Mouse (Mus musculus): ENCODE measurements around the gene Hist1h1t. TPM values are rescaled to one million over a fixed set of nuclear protein-coding genes. Genes with fewer than 3 reads are reported as not detected.

Gene Hist1h1t
- polyA plus RNA-seq, 1 experiment from 2014 or later, result not detected

Small RNA genes within 50 kb of the gene (microRNA-seq; reads per million reads assigned to microRNA genes)
- gene Gm44314 (not detected), gene Gm44350 (not detected)

Other genes with a start within 250 kb of the Hist1h1t start
- gene Btn1a1, start 229.9 kb upstream of the Hist1h1t start, polyA plus RNA-seq (2015; fragmentation: Nextera tagmentation; extraction: Ambion mirVana), result not detected in 2 replicates
- 1.5 and 1.7 TPM in 2 replicates for gene Btn2a2, start 207.0 kb upstream of the Hist1h1t start, polyA plus RNA-seq (2015; fragmentation: Nextera tagmentation; extraction: Ambion mirVana)
- 7.3 and 7.9 TPM in 2 replicates for gene Hist1h4h, start 164.8 kb upstream of the Hist1h1t start, polyA plus RNA-seq (2015; fragmentation: Nextera tagmentation; extraction: Ambion mirVana)
- 6.6 and 13.4 TPM in 2 replicates for gene Hist1h2af, start 161.9 kb upstream of the Hist1h1t start, polyA plus RNA-seq (2015; fragmentation: Nextera tagmentation; extraction: Ambion mirVana)
- gene Hist1h3g, start 160.4 kb upstream of the Hist1h1t start, polyA plus RNA-seq (2015; fragmentation: Nextera tagmentation; extraction: Ambion mirVana), result 5.3 and 6.7 TPM in 2 replicates
- 0.98 and 1.4 TPM in 2 replicates for gene Hist1h2bh, start 152.4 kb upstream of the Hist1h1t start, polyA plus RNA-seq (2015; fragmentation: Nextera tagmentation; extraction: Ambion mirVana)
- gene Hist1h3f, start 151.8 kb upstream of the Hist1h1t start, polyA plus RNA-seq (2015; fragmentation: Nextera tagmentation; extraction: Ambion mirVana), result 1.2 and 1.3 TPM in 2 replicates
- gene Hist1h4f, start 144.2 kb upstream of the Hist1h1t start, polyA plus RNA-seq (2015; fragmentation: Nextera tagmentation; extraction: Ambion mirVana), result 2.9 TPM in 1 of 2 replicates, not detected in the other
- 0.52 and 0.61 TPM in 2 replicates for gene Hist1h1d, start 142.6 kb upstream of the Hist1h1t start, polyA plus RNA-seq (2015; fragmentation: Nextera tagmentation; extraction: Ambion mirVana)
- 5.8 and 8.7 TPM in 2 replicates for gene Hist1h3e, start 133.4 kb upstream of the Hist1h1t start, polyA plus RNA-seq (2015; fragmentation: Nextera tagmentation; extraction: Ambion mirVana)
- gene Hist1h2ae, start 124.6 kb upstream of the Hist1h1t start, polyA plus RNA-seq (2015; fragmentation: Nextera tagmentation; extraction: Ambion mirVana), result 108 and 115 TPM in 2 replicates
- gene Hist1h2bg, start 124.4 kb upstream of the Hist1h1t start, polyA plus RNA-seq (2015; fragmentation: Nextera tagmentation; extraction: Ambion mirVana), result 7.5 and 10.6 TPM in 2 replicates
- gene Hist1h2bf, start 121.6 kb upstream of the Hist1h1t start, polyA plus RNA-seq (2015; fragmentation: Nextera tagmentation; extraction: Ambion mirVana), result 12.2 and 13.4 TPM in 2 replicates
- gene Hist1h2ad, start 121.4 kb upstream of the Hist1h1t start, polyA plus RNA-seq (2015; fragmentation: Nextera tagmentation; extraction: Ambion mirVana), result 1.7 and 3.1 TPM in 2 replicates
- gene Hist1h3d, start 120.1 kb upstream of the Hist1h1t start, polyA plus RNA-seq (2015; fragmentation: Nextera tagmentation; extraction: Ambion mirVana), result 7.6 and 8.4 TPM in 2 replicates
- 141 and 160 TPM in 2 replicates for gene Hist1h4d, start 114.2 kb upstream of the Hist1h1t start, polyA plus RNA-seq (2015; fragmentation: Nextera tagmentation; extraction: Ambion mirVana)
- gene Hist1h2be, start 74.7 kb upstream of the Hist1h1t start, polyA plus RNA-seq (2015; fragmentation: Nextera tagmentation; extraction: Ambion mirVana), result 3.3 and 4.1 TPM in 2 replicates
- 24.8 and 26.3 TPM in 2 replicates for gene Hist1h1e, start 73.3 kb upstream of the Hist1h1t start, polyA plus RNA-seq (2015; fragmentation: Nextera tagmentation; extraction: Ambion mirVana)
- 1.2 and 1.4 TPM in 2 replicates for gene Hist1h2ac, start 11.9 kb upstream of the Hist1h1t start, polyA plus RNA-seq (2015; fragmentation: Nextera tagmentation; extraction: Ambion mirVana)
- 37.5 and 39.3 TPM in 2 replicates for gene Hist1h2bc, start 11.6 kb upstream of the Hist1h1t start, polyA plus RNA-seq (2015; fragmentation: Nextera tagmentation; extraction: Ambion mirVana)
- gene Hist1h4c, start 2.6 kb downstream of the Hist1h1t start, polyA plus RNA-seq (2015; fragmentation: Nextera tagmentation; extraction: Ambion mirVana), result 6.3 and 9.0 TPM in 2 replicates
- gene Hfe, start 15.0 kb downstream of the Hist1h1t start, polyA plus RNA-seq (2015; fragmentation: Nextera tagmentation; extraction: Ambion mirVana), result 5.1 and 6.5 TPM in 2 replicates
- 25.0 and 28.9 TPM in 2 replicates for gene Hist1h1c, start 43.0 kb downstream of the Hist1h1t start, polyA plus RNA-seq (2015; fragmentation: Nextera tagmentation; extraction: Ambion mirVana)
- gene Hist1h3c, start 49.8 kb downstream of the Hist1h1t start, polyA plus RNA-seq (2015; fragmentation: Nextera tagmentation; extraction: Ambion mirVana), result 11.3 and 14.4 TPM in 2 replicates
- gene Hist1h2bb, start 50.9 kb downstream of the Hist1h1t start, polyA plus RNA-seq (2015; fragmentation: Nextera tagmentation; extraction: Ambion mirVana), result 3.5 and 4.2 TPM in 2 replicates
- 53.1 and 58.6 TPM in 2 replicates for gene Hist1h2ab, start 55.3 kb downstream of the Hist1h1t start, polyA plus RNA-seq (2015; fragmentation: Nextera tagmentation; extraction: Ambion mirVana)
- 15.6 and 18.1 TPM in 2 replicates for gene Hist1h3b, start 56.5 kb downstream of the Hist1h1t start, polyA plus RNA-seq (2015; fragmentation: Nextera tagmentation; extraction: Ambion mirVana)
- gene Hist1h4b, start 61.2 kb downstream of the Hist1h1t start, polyA plus RNA-seq (2015; fragmentation: Nextera tagmentation; extraction: Ambion mirVana), result 7.6 and 9.2 TPM in 2 replicates
- not detected in 2 replicates for gene Hist1h4a, start 65.4 kb downstream of the Hist1h1t start, polyA plus RNA-seq (2015; fragmentation: Nextera tagmentation; extraction: Ambion mirVana)
- 5.8 and 8.6 TPM in 2 replicates for gene Hist1h3a, start 66.6 kb downstream of the Hist1h1t start, polyA plus RNA-seq (2015; fragmentation: Nextera tagmentation; extraction: Ambion mirVana)
- gene Hist1h1a, start 67.9 kb downstream of the Hist1h1t start, polyA plus RNA-seq (2015; fragmentation: Nextera tagmentation; extraction: Ambion mirVana), result 4.5 and 5.9 TPM in 2 replicates
- gene Trim38, start 74.1 kb downstream of the Hist1h1t start, polyA plus RNA-seq (2015; fragmentation: Nextera tagmentation; extraction: Ambion mirVana), result not detected in 2 replicates
- not detected in 2 replicates for gene Slc17a2, start 111.2 kb downstream of the Hist1h1t start, polyA plus RNA-seq (2015; fragmentation: Nextera tagmentation; extraction: Ambion mirVana)
- gene Slc17a3, start 143.6 kb downstream of the Hist1h1t start, polyA plus RNA-seq (2015; fragmentation: Nextera tagmentation; extraction: Ambion mirVana), result not detected in 2 replicates
- not detected in 2 replicates for gene Slc17a1, start 171.9 kb downstream of the Hist1h1t start, polyA plus RNA-seq (2015; fragmentation: Nextera tagmentation; extraction: Ambion mirVana)
- gene Slc17a4, start 219.2 kb downstream of the Hist1h1t start, polyA plus RNA-seq (2015; fragmentation: Nextera tagmentation; extraction: Ambion mirVana), result not detected in 2 replicates
- gene Hist1h2ba, start 238.3 kb downstream of the Hist1h1t start, polyA plus RNA-seq (2015; fragmentation: Nextera tagmentation; extraction: Ambion mirVana), result not detected in 2 replicates
- not detected in 2 replicates for gene Hist1h2aa, start 238.6 kb downstream of the Hist1h1t start, polyA plus RNA-seq (2015; fragmentation: Nextera tagmentation; extraction: Ambion mirVana)

Data from embryonic facial prominence, embryonic 13.5 days (tissue).